Mouse (Mus musculus): ENCODE data around the gene Nrm.
"Not testable (repeated sequence)": the region's sequence is repeated elsewhere in the genome, so short reads cannot be mapped to it uniquely, and the experiment has no call there.

Gene Nrm

DNA sequence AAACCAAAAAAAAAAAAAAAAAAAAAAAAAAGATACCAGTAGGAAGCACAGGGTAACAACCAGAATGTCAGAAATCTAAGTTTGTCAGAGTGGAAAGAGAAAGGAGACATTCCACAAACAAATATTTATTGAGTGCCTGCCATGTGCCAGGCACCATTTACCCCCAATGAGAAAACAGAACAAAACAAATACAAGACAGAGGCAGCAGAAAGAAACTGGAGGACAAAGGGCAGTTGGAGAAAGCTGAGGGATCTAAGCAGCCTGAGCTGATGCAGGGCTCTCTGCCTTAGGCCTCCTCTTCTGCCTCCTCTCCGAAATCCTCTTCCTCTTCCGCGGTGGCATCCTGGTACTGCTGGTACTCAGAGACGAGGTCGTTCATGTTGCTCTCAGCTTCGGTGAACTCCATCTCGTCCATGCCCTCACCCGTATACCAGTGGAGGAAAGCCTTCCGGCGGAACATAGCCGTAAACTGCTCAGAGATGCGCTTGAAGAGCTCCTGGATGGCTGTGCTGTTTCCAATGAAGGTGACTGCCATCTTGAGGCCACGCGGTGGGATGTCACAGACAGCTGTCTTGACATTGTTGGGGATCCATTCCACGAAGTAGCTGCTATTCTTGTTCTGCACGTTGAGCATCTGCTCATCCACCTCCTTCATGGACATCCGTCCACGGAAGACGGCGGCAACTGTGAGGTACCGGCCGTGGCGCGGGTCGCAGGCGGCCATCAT is 26.3 kb upstream of the Nrm start:
- peak; percentile 54 for DNase-seq (ENCODE audit: low spot score)

- DNase-seq (ENCODE audit: low spot score) = peak; percentile 68
Measured at GRCm38 (mm10) chr17:35835424-35836140, 25.5 kb upstream of the Nrm start.

- peak; percentile 95 for DNase-seq (ENCODE audit: low spot score)
Measured at GRCm38 (mm10) chr17:35836178-35836965, 24.7 kb upstream of the Nrm start.

GRCm38 (mm10) chr17:35836991-35837422 is 24.1 kb upstream of the Nrm start:
- peak; percentile 52 for DNase-seq (ENCODE audit: low spot score)

- peak; percentile 54 for DNase-seq (ENCODE audit: low spot score)
Measured at GRCm38 (mm10) chr17:35837487-35837886, 23.6 kb upstream of the Nrm start.

GRCm38 (mm10) chr17:35838122-35838544 is 23.0 kb upstream of the Nrm start, which contains the start of gene Tubb5:
Gene Tubb5 (minus strand): TSS chr17:35838306.
- peak; percentile 97 for DNase-seq (ENCODE audit: low spot score)

GRCm38 (mm10) chr17:35838570-35838969 is 22.5 kb upstream of the Nrm start:
- no peak for DNase-seq (ENCODE audit: low spot score)

- not testable (repeated sequence) for DNase-seq (ENCODE audit: low spot score)
Measured at GRCm38 (mm10) chr17:35839002-35839401, 22.1 kb upstream of the Nrm start.

DNA sequence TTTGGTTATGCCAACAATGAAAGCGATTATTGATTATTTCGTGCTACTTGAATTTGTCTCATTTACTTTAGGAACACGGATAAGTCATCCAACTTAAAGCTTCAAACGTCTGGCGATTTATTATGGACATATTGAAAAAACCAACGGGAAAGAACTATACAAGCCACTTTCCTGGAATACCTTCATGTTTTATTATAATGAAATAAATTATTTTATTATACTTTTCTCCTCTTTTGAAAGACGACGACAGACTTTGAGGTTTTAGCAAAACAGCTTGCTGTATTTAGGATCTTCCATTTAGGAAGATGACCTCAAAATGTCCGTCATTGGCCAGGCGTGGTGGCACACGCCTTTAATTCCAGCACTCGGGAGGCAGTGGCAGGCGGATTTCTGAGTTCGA is 20.6 kb upstream of the Nrm start:
- no peak for DNase-seq (ENCODE audit: low spot score)

GRCm38 (mm10) chr17:35841076-35841950 is 19.8 kb upstream of the Nrm start, which contains the start of gene Mdc1:
Gene Mdc1 (plus strand): TSS chr17:35841515.
- peak; percentile 100 for DNase-seq (ENCODE audit: low spot score)

DNA sequence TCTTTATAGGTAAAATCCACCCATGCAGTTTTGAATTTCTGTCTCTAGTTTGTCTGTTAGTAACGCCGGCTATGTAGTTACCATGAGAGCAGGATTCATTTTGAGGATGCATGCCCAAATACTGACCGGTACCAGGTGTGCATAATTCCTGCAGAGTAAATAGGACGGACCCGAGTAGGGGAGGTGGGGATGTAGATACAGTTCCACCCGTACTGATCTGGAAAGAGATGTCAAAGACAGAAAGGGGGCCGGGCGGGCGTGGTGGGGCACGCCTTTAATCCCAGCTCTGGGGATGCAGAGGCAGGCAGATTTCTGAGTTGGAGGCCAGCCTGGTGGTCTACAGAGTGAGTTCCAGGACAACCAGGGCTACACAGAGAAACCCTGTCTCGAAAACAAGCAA is 19.1 kb upstream of the Nrm start:
- no peak for DNase-seq (ENCODE audit: low spot score)

DNA sequence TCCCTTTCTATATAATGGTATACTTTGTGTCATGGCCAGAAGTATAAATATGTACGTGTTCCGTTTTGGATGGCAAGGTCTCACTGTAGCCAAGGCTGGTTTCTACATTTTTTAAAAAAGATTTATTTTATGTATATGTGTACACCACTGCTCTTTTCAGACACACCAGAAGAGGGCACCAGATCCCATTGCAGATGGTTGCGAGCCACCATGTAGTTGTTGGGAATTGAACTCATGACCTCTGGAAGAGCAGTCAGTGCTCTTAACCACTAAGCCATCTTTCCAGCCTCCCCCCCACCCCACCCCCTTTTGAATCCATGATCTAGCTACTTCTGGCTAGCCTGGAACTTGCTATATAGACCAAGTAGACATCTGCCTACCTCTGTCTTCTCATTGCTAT is 17.6 kb upstream of the Nrm start:
- no peak for DNase-seq (ENCODE audit: low spot score)

DNA sequence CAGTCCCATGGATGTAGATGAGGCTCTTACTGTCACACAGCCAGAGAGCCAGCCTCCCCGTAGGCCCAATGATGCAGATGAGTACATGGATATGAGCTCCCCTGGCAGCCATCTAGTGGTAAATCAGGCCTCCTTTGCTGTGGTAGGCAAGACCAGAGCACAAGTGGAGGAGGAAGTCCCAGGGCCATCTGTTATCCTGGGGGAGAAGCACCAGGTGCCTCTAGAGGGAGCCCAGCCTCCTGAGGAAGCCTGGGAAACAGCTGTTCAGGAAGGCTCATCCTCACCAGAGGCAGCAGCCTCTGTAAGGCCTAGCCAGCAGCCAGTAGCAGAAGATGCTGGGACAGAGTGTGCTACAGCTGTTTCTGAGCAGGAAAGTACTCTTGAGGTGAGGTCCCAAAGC is 13.0 kb upstream of the Nrm start:
- no peak for DNase-seq (ENCODE audit: low spot score)

DNA sequence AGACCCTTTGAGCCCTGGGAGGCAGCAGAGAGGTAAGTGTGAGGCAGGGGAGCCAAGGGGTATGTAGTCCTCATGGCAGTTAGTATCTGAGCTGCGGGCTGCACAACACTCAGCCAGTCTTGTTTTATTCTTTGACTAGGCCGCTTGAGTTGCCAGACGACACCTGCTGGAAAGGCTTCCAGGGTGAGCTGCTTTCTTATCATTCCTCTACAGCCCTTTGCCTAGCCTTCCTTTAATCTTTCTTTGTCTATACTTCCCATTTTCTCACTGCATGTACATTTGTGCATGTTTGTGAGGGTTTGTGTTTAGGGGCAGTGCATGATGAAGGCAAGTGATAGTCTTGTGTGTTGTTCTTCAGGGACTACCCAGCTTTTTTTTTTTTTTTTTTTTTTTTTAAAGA is 10.1 kb upstream of the Nrm start:
- DNase-seq (ENCODE audit: low spot score) = no peak

DNA sequence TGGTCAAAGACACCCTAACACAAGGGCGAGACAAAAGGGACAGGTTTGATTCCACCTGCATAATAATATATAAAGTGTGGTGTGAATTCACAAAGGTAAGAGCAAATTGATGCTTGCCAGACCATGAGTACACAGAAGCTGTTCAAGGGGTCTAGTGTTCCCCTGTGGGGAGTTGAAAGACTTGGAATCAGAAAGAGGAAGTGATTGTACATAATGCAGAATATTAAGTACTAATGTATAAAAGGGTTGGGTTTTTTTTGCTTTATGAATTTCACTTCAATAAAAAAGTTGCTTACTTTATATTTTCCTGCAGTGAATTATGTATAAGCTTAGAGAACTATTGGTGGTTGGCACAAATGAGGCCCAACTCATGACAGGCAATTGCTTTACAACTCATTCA is 1.7 kb upstream of the Nrm start:
- no peak for DNase-seq (ENCODE audit: low spot score)

- no peak for DNase-seq (ENCODE audit: low spot score)
Measured at GRCm38 (mm10) chr17:35859835-35860234, 1.3 kb upstream of the Nrm start.

- DNase-seq (ENCODE audit: low spot score) = no peak
Measured at GRCm38 (mm10) chr17:35860831-35861197, 304 bp upstream of the Nrm start.

DNA sequence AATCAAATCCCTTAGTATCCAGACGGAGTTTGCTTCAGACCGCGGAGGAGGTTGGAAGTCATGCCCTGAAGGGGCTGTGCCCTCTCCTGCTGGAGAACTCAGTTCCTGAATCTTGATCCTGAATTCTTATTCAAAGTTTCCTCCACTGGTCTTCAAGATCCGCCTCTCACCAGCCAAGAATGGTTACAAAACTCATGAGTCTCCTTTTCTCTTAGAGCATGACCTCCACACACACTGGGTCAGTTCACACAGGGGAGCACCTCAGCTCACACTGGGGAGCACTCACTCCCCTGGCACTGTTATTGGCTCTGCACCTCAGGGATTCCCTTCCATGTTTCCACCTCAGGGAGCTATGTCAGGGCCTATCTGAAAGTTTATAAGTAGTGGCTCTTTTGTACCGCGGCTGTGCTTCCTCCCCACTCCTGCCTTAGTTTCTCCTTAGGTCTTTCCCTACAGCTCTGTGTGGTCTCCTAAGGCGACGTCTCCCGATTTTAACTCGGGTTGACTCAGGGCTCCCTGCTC is 3.8 kb downstream of the Nrm start:
- DNase-seq (ENCODE audit: low spot score) = peak; percentile 61

- DNase-seq (ENCODE audit: low spot score) = peak; percentile 66
Measured at GRCm38 (mm10) chr17:35865481-35866280, 4.6 kb downstream of the Nrm start, which contains the start of gene Ppp1r18. Gene Ppp1r18 (plus strand): TSS chr17:35865593.

GRCm38 (mm10) chr17:35866281-35866831 is 5.2 kb downstream of the Nrm start:
- DNase-seq (ENCODE audit: low spot score) = peak; percentile 73
